8 mouse cellular contexts compared by ENCODE assay signal in the genomic region with DNA sequence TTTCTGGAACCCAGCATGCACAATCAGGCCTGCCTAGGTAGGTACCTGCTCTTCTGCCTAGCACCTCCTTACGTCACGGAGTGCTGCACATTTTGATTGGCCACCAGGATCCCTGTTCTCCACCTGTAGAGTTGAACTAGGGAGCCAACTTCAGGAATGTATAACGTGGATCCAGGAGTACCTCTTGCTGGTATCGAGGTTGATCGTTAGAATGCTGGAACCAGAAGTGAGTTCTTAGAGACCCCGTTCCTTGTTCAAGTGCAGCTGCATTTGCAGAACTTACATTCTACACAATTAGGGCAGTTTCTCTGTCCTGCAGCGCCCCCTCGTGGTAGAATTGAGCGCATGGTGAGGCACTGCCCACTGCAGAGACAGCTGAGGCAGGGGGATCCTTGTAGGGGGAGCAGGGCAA. TPM values are rescaled to one million over a fixed set of nuclear protein-coding genes. Genes with fewer than 3 reads are reported as not detected.
DNase-seq lines count a peak whose midpoint lies in the region; ATAC-seq lines count a peak whose summit lies in the region.

No protein-coding gene starts in this region.

- peak; percentile 97 for DNase-seq in heart, adult 11 months
- peak; percentile 78 for DNase-seq in c-Kit-positive CD71-positive TER-119-negative erythroid progenitor cells, embryonic 14.5 days (ENCODE audit: low read depth)
- peak; percentile 49 for DNase-seq in hindlimb bud, embryonic 11.5 days (ENCODE audit: extremely low spot score, low read depth, low spot score)
- DNase-seq in limb, embryonic 10.5 days (ENCODE audit: low spot score), result peak; percentile 91
- DNase-seq in spleen, postnatal 10 days (ENCODE audit: low spot score in 2 of 2), result peak; percentile 78 to 90

- H3K9me3 ChIP-seq in heart, embryonic 11.5 days (replicated peaks; ENCODE audit: control insufficient read depth, low read length), result no peaks in the 10 kb centered on the region
- no peaks in the 10 kb centered on the region for H3K9me3 ChIP-seq in forebrain, embryonic 13.5 days (replicated peaks)
- H3K9me3 ChIP-seq in limb, embryonic 10.5 days (replicated peaks), result no peaks in the 10 kb centered on the region
- H3K9me3 ChIP-seq in midbrain, embryonic 16.5 days (replicated peaks; ENCODE audit: control insufficient read depth, low read length, poor library complexity, severe bottlenecking), result no peaks in the 10 kb centered on the region

- no peak overlapping the region for H3K27ac ChIP-seq in heart, embryonic 11.5 days (ENCODE audit: low read depth, low read length)
- no peak overlapping the region for H3K27ac ChIP-seq in forebrain, embryonic 13.5 days
- no peak overlapping the region for H3K27ac ChIP-seq in limb, embryonic 10.5 days
- no peak overlapping the region for H3K27ac ChIP-seq in midbrain, embryonic 16.5 days (ENCODE audit: low read length)

- WGBS in heart, embryonic 11.5 days (ENCODE audit: insufficient replicate concordance), result 12% methylated on average over 9 of the region's 9 CpGs
- 20% methylated on average over 9 of the region's 9 CpGs for WGBS in forebrain, embryonic 13.5 days
- 20% methylated on average over 9 of the region's 9 CpGs for WGBS in limb, embryonic 10.5 days
- 18% methylated on average over 9 of the region's 9 CpGs for WGBS in midbrain, embryonic 16.5 days

- H3K27me3 ChIP-seq in heart, embryonic 11.5 days (ENCODE audit: control insufficient read depth, insufficient read depth, low read length), result no peaks in the 10 kb centered on the region
- H3K27me3 ChIP-seq in forebrain, embryonic 13.5 days, result no peaks in the 10 kb centered on the region
- H3K27me3 ChIP-seq in limb, embryonic 10.5 days (ENCODE audit: low read depth, poor library complexity, severe bottlenecking), result no peaks in the 10 kb centered on the region
- H3K27me3 ChIP-seq in midbrain, embryonic 16.5 days (ENCODE audit: control insufficient read depth, insufficient read depth, low read depth, low read length), result no peaks in the 10 kb centered on the region

- no peak overlapping the region for H3K4me3 ChIP-seq in heart, embryonic 11.5 days (ENCODE audit: low read depth, low read length)
- no peak overlapping the region for H3K4me3 ChIP-seq in forebrain, embryonic 13.5 days
- H3K4me3 ChIP-seq in limb, embryonic 10.5 days, result no peak overlapping the region
- no peak overlapping the region for H3K4me3 ChIP-seq in midbrain, embryonic 16.5 days (ENCODE audit: low read depth, low read length)

- no peaks in the 10 kb centered on the region for H3K36me3 ChIP-seq in heart, embryonic 11.5 days (ENCODE audit: control insufficient read depth, insufficient read depth, low read length)
- H3K36me3 ChIP-seq in forebrain, embryonic 13.5 days (ENCODE audit: poor library complexity, severe bottlenecking), result no peaks in the 10 kb centered on the region
- H3K36me3 ChIP-seq in limb, embryonic 10.5 days, result no peaks in the 10 kb centered on the region
- no peaks in the 10 kb centered on the region for H3K36me3 ChIP-seq in midbrain, embryonic 16.5 days (ENCODE audit: control insufficient read depth, insufficient read depth, low read length)

- no peak overlapping the region for H3K9ac ChIP-seq in heart, embryonic 11.5 days (ENCODE audit: low read depth, low read length)
- no peak overlapping the region for H3K9ac ChIP-seq in forebrain, embryonic 13.5 days
- no peak overlapping the region for H3K9ac ChIP-seq in midbrain, embryonic 16.5 days (ENCODE audit: low read depth, low read length)

- H3K4me1 ChIP-seq in heart, embryonic 11.5 days (ENCODE audit: control insufficient read depth, insufficient read depth, low read length), result no peaks in the 10 kb centered on the region
- no peaks in the 10 kb centered on the region for H3K4me1 ChIP-seq in forebrain, embryonic 13.5 days
- peaks cover 4% of the 10 kb centered on the region for H3K4me1 ChIP-seq in limb, embryonic 10.5 days
- no peaks in the 10 kb centered on the region for H3K4me1 ChIP-seq in midbrain, embryonic 16.5 days (ENCODE audit: control insufficient read depth, insufficient read depth, low read length)

- ATAC-seq in heart, embryonic 11.5 days (replicated peaks; ENCODE audit: insufficient number of reproducible peaks, low FRiP score, low TSS enrichment), result no peak
- peak; percentile 55; the same call in 1 of the 2 replicates for ATAC-seq in forebrain, embryonic 13.5 days
- ATAC-seq in midbrain, embryonic 16.5 days, result peak; percentile 66; the same call in 1 of the 2 replicates

- H3K4me2 ChIP-seq in heart, embryonic 11.5 days, result no peak overlapping the region
- no peak overlapping the region for H3K4me2 ChIP-seq in forebrain, embryonic 13.5 days
- no peak overlapping the region for H3K4me2 ChIP-seq in midbrain, embryonic 16.5 days (ENCODE audit: low read length)

RNA-seq across cellular contexts. Expression of a gene that starts 14.5 kb away (rescaled TPM):
- 0.53 and 1.1 TPM in 2 replicates for polyA plus RNA-seq in heart, embryonic 11.5 days (2014; fragmentation: Nextera tagmentation; extraction: Ambion mirVana)
- polyA plus RNA-seq in forebrain, embryonic 13.5 days (2015; fragmentation: Nextera tagmentation; extraction: Ambion mirVana), result 0.23 and 0.30 TPM in 2 replicates
- polyA plus RNA-seq in limb, embryonic 10.5 days (2016; fragmentation: Nextera tagmentation; extraction: Ambion mirVana), result 0.95 and 2.0 TPM in 2 replicates
- 0.72 and 0.85 TPM in 2 replicates for polyA plus RNA-seq in midbrain, embryonic 16.5 days (2015; fragmentation: Nextera tagmentation; extraction: Ambion mirVana)

RNA-seq across cellular contexts. Expression of a gene that starts 18.2 kb away (rescaled TPM):
- 4.7 and 5.0 TPM in 2 replicates for polyA plus RNA-seq in heart, embryonic 11.5 days (2014; fragmentation: Nextera tagmentation; extraction: Ambion mirVana)
- polyA plus RNA-seq in forebrain, embryonic 13.5 days (2015; fragmentation: Nextera tagmentation; extraction: Ambion mirVana), result 21.2 and 24.9 TPM in 2 replicates
- polyA plus RNA-seq in limb, embryonic 10.5 days (2016; fragmentation: Nextera tagmentation; extraction: Ambion mirVana), result 2.8 and 4.9 TPM in 2 replicates
- polyA plus RNA-seq in midbrain, embryonic 16.5 days (2015; fragmentation: Nextera tagmentation; extraction: Ambion mirVana), result 48.2 and 49.4 TPM in 2 replicates

RNA-seq across cellular contexts. Expression of a gene that starts 24.1 kb away (rescaled TPM):
- 3.3 and 5.4 TPM in 2 replicates for polyA plus RNA-seq in heart, embryonic 11.5 days (2014; fragmentation: Nextera tagmentation; extraction: Ambion mirVana)
- not detected in 2 replicates for polyA plus RNA-seq in forebrain, embryonic 13.5 days (2015; fragmentation: Nextera tagmentation; extraction: Ambion mirVana)
- polyA plus RNA-seq in limb, embryonic 10.5 days (2016; fragmentation: Nextera tagmentation; extraction: Ambion mirVana), result 0.10 and 0.18 TPM in 2 replicates
- polyA plus RNA-seq in midbrain, embryonic 16.5 days (2015; fragmentation: Nextera tagmentation; extraction: Ambion mirVana), result 0.18 TPM in 1 of 2 replicates, not detected in the other

RNA-seq across cellular contexts. Expression of a gene that starts 25.1 kb away (rescaled TPM):
- polyA plus RNA-seq in heart, embryonic 11.5 days (2014; fragmentation: Nextera tagmentation; extraction: Ambion mirVana), result 2.6 and 2.8 TPM in 2 replicates
- polyA plus RNA-seq in forebrain, embryonic 13.5 days (2015; fragmentation: Nextera tagmentation; extraction: Ambion mirVana), result 4.3 and 4.5 TPM in 2 replicates
- 4.2 and 5.1 TPM in 2 replicates for polyA plus RNA-seq in limb, embryonic 10.5 days (2016; fragmentation: Nextera tagmentation; extraction: Ambion mirVana)
- 3.1 and 3.6 TPM in 2 replicates for polyA plus RNA-seq in midbrain, embryonic 16.5 days (2015; fragmentation: Nextera tagmentation; extraction: Ambion mirVana)

RNA-seq across cellular contexts. Expression of a gene that starts 30.9 kb away (rescaled TPM):
- 0.44 and 0.49 TPM in 2 replicates for polyA plus RNA-seq in heart, embryonic 11.5 days (2014; fragmentation: Nextera tagmentation; extraction: Ambion mirVana)
- 0.09 and 0.19 TPM in 2 replicates for polyA plus RNA-seq in forebrain, embryonic 13.5 days (2015; fragmentation: Nextera tagmentation; extraction: Ambion mirVana)
- not detected in 2 replicates for polyA plus RNA-seq in limb, embryonic 10.5 days (2016; fragmentation: Nextera tagmentation; extraction: Ambion mirVana)
- polyA plus RNA-seq in midbrain, embryonic 16.5 days (2015; fragmentation: Nextera tagmentation; extraction: Ambion mirVana), result 0.60 and 0.93 TPM in 2 replicates
